Mouse (Mus musculus) A20 (cell line): Measurements from ENCODE around the gene Sulf2.
A peak's percentile ranks its signal among the peaks of the same experiment; 100 is the strongest.

Source experiments
- DNase-seq: peaks from one replicate; pipeline ENCODE4 v3.0.0-alpha.2; 2011; ENCODE audit warnings: low read depth, low spot score

Sulf2 gene

GRCm38 (mm10) chr2:166086457-166087233 is 68.8 kb downstream of the Sulf2 start:
- DNase-seq, result no peak

GRCm38 (mm10) chr2:166085780-166086179 is 69.7 kb downstream of the Sulf2 start:
- no peak for DNase-seq

GRCm38 (mm10) chr2:166084964-166085363 is 70.5 kb downstream of the Sulf2 start:
- peak; percentile 57 for DNase-seq

- DNase-seq, result no peak
These were observed 71.4 kb downstream of the Sulf2 start for GRCm38 (mm10) chr2:166084111-166084510.

- peak; percentile 16 for DNase-seq
These were observed 71.9 kb downstream of the Sulf2 start for GRCm38 (mm10) chr2:166083542-166084031.

- DNase-seq, result no peak
These were observed 72.8 kb downstream of the Sulf2 start for GRCm38 (mm10) chr2:166082661-166083060.

GRCm38 (mm10) chr2:166082193-166082592 is 73.3 kb downstream of the Sulf2 start:
- peak; percentile 75 for DNase-seq

- no peak for DNase-seq
These were observed 74.3 kb downstream of the Sulf2 start for GRCm38 (mm10) chr2:166080967-166081750.

GRCm38 (mm10) chr2:166079961-166080885 is 75.2 kb downstream of the Sulf2 start:
- peak; percentile 22 for DNase-seq

- no peak for DNase-seq
These were observed 76.2 kb downstream of the Sulf2 start for GRCm38 (mm10) chr2:166079231-166079630.

- DNase-seq, result no peak
These were observed 78.1 kb downstream of the Sulf2 start for GRCm38 (mm10) chr2:166077371-166077770.

- DNase-seq, result no peak
These were observed 81.1 kb downstream of the Sulf2 start for GRCm38 (mm10) chr2:166074322-166074721.

GRCm38 (mm10) chr2:166073082-166073481 is 82.4 kb downstream of the Sulf2 start:
- no peak for DNase-seq

GRCm38 (mm10) chr2:166071889-166072288 is 83.6 kb downstream of the Sulf2 start:
- no peak for DNase-seq

- no peak for DNase-seq
These were observed 84.0 kb downstream of the Sulf2 start for GRCm38 (mm10) chr2:166071481-166071880.

- DNase-seq, result no peak
These were observed 85.7 kb downstream of the Sulf2 start for GRCm38 (mm10) chr2:166069738-166070137.

- no peak for DNase-seq
These were observed 86.3 kb downstream of the Sulf2 start for GRCm38 (mm10) chr2:166069164-166069563.

- DNase-seq, result no peak
These were observed 87.2 kb downstream of the Sulf2 start for GRCm38 (mm10) chr2:166068261-166068660.

GRCm38 (mm10) chr2:166066434-166066833 is 89.0 kb downstream of the Sulf2 start:
- no peak for DNase-seq

GRCm38 (mm10) chr2:166062431-166062830 is 93.0 kb downstream of the Sulf2 start:
- no peak for DNase-seq

- DNase-seq, result no peak
These were observed 93.5 kb downstream of the Sulf2 start for GRCm38 (mm10) chr2:166062008-166062407.
